Mouse (Mus musculus) olfactory bulb, adult 2 months (tissue): Measurements from ENCODE around the gene D11Wsu47e. TPM values are rescaled to one million over a fixed set of nuclear protein-coding genes. Genes with fewer than 3 reads are reported as not detected.

Source experiments
- H3K27ac ChIP-seq: fragments of 200-500 bp; 2 replicates; pipeline ENCODE4 v1.5.1; 2012; ENCODE audit warnings: low read depth, low read length; ENCODE audit not compliant: insufficient read depth
- H3K4me1 ChIP-seq: fragments of 200-500 bp; 2 replicates; pipeline ENCODE4 v1.6.1; 2012; ENCODE audit warnings: low read length; ENCODE audit not compliant: control insufficient read depth, insufficient read depth
- H3K4me3 ChIP-seq: fragments of 200-500 bp; 2 replicates; pipeline ENCODE4 v1.5.1; 2012; ENCODE audit warnings: mild to moderate bottlenecking, low read depth, low read length, moderate library complexity; ENCODE audit not compliant: insufficient read depth
- CTCF ChIP-seq: fragments of 200-500 bp; IDR thresholded peaks from 2 replicates; pipeline ENCODE4 v1.5.1; 2012; ENCODE audit warnings: low read depth, mild to moderate bottlenecking, low read length, moderate library complexity; ENCODE audit not compliant: insufficient read depth
- POLR2A ChIP-seq: fragments of 200-500 bp; IDR thresholded peaks from 2 replicates; pipeline ENCODE4 v1.6.1; 2012; ENCODE audit warnings: mild to moderate bottlenecking, low read depth, low read length, moderate library complexity; ENCODE audit not compliant: insufficient read depth
- WGBS: fragments of 180-500 bp; shearing (Covaris S2); methylation state at CpG from one replicate; pipeline ENCODE4 v1.1.7; 2018; 5-methylcytosine and 5-hydroxymethylcytosine counted together
- polyA plus RNA-seq: library from polyadenylated mRNA; stranded (reverse); fragments of >200 nt; gene quantifications from 2 replicates; pipeline ENCODE4 v1.2.4, GENCODE M21; 2012; ENCODE audit warnings: low replicate concordance; ENCODE audit not compliant: missing spikeins, insufficient read depth, insufficient read length

D11Wsu47e gene
- polyA plus RNA-seq, 1 experiment = not detected

GRCm38 (mm10) chr11:113709272-113709671 lies 25.1 kb downstream of the D11Wsu47e start:
- WGBS = 79% methylated on average over 15 of the region's 15 CpGs
- Histone ChIP-seq H3K4me1 (peaks cover 14% of the 10 kb centered on the region), H3K4me3 (no peak overlapping the region), H3K27ac (no peak overlapping the region)
- no peak for TF ChIP-seq POLR2A
- TF ChIP-seq CTCF = no peak

- Histone ChIP-seq H3K4me1 (peaks cover 16% of the 10 kb centered on the region), H3K27ac (peak within 1 kb of the TSS; percentile 49; the same call in 1 of the 2 replicates), H3K4me3 (no peak within 1 kb of the TSS)
- TF ChIP-seq POLR2A (no peak), CTCF (no peak)
- WGBS = 44% methylated on average over 11 of the region's 11 CpGs
Measured at GRCm38 (mm10) chr11:113709731-113710256, 25.6 kb downstream of the D11Wsu47e start, which contains the start of gene Cpsf4l. Gene Cpsf4l, minus strand, starts transcription at chr11:113710017.

- Histone ChIP-seq H3K4me3 (no peak overlapping the region), H3K27ac (peak overlapping the region; percentile 49; the same call in 1 of the 2 replicates), H3K4me1 (peaks cover 20% of the 10 kb centered on the region)
- no peak for TF ChIP-seq CTCF
- 46% methylated on average over 10 of the region's 10 CpGs for WGBS
Measured at GRCm38 (mm10) chr11:113710257-113710777, 26.1 kb downstream of the D11Wsu47e start.

GRCm38 (mm10) chr11:113711061-113711460 lies 26.8 kb downstream of the D11Wsu47e start:
- WGBS = 95% methylated on average over 1 of the region's 1 CpGs
- H3K27ac ChIP-seq = no peak overlapping the region
- H3K4me3 ChIP-seq = no peak overlapping the region
- TF ChIP-seq POLR2A (no peak), CTCF (no peak)
- peaks cover 20% of the 10 kb centered on the region for H3K4me1 ChIP-seq

GRCm38 (mm10) chr11:113715078-113715674 lies 31.0 kb downstream of the D11Wsu47e start:
- WGBS = 94% methylated on average over 7 of the region's 7 CpGs
- TF ChIP-seq CTCF (no peak), POLR2A (no peak)
- no peak overlapping the region for H3K4me3 ChIP-seq

GRCm38 (mm10) chr11:113716132-113716531 lies 31.9 kb downstream of the D11Wsu47e start:
- WGBS = 98% methylated on average over 2 of the region's 2 CpGs
- H3K27ac ChIP-seq = no peak overlapping the region
- H3K4me3 ChIP-seq = no peak overlapping the region
- TF ChIP-seq POLR2A (no peak), CTCF (no peak)
- peaks cover 9% of the 10 kb centered on the region for H3K4me1 ChIP-seq

More at GRCm38 (mm10) chr11:113715078-113715674, 31.0 kb downstream of the D11Wsu47e start:
- H3K27ac ChIP-seq = no peak overlapping the region
- peaks cover 17% of the 10 kb centered on the region for H3K4me1 ChIP-seq

GRCm38 (mm10) chr11:113717767-113718424 lies 33.7 kb downstream of the D11Wsu47e start:
- 89% methylated on average over 16 of the region's 16 CpGs for WGBS
- no peak overlapping the region for H3K27ac ChIP-seq
- H3K4me3 ChIP-seq = no peak overlapping the region
- H3K4me1 ChIP-seq = peaks cover 15% of the 10 kb centered on the region
- TF ChIP-seq CTCF (no peak), POLR2A (no peak)

- Histone ChIP-seq H3K4me1 (peaks cover 20% of the 10 kb centered on the region), H3K27ac (peak overlapping the region; percentile 43; the same call in 1 of the 2 replicates), H3K4me3 (no peak overlapping the region)
- no peak for TF ChIP-seq POLR2A
- TF ChIP-seq CTCF = no peak
- WGBS = 74% methylated on average over 14 of the region's 14 CpGs
Measured at GRCm38 (mm10) chr11:113722405-113723090, 38.3 kb downstream of the D11Wsu47e start.
